Mouse (Mus musculus) heart, adult 2 months (tissue): ENCODE results near the gene Tph1.

Experiments used
- CTCF ChIP-seq: fragments of 200-600 bp; IDR thresholded peaks from 2 replicates; pipeline ENCODE4 v1.8.1; 2022; ENCODE audit warnings: antibody characterized with exemption, mild to moderate bottlenecking, moderate library complexity
- EP300 ChIP-seq: fragments of 200-500 bp; IDR thresholded peaks from 2 replicates; pipeline ENCODE4 v1.6.1; 2011; ENCODE audit warnings: low read depth, low read length, control low read depth; ENCODE audit not compliant: insufficient read depth
- POLR2A ChIP-seq: fragments of 200-500 bp; IDR thresholded peaks from 2 replicates; pipeline ENCODE4 v1.6.1; 2011; ENCODE audit warnings: mild to moderate bottlenecking, low read depth, low read length, control low read depth; ENCODE audit not compliant: insufficient read depth

GRCm38 (mm10) chr7:46652279-46652678, 20.1 kb downstream of the Tph1 start:
- TF ChIP-seq CTCF (no peak), POLR2A (no peak), EP300 (no peak)
